In genomic region chr5:96999601-97000000, GRCm38 (mm10) we compare ENCODE assay signal across 11 mouse cellular contexts. TPM values are rescaled to one million over a fixed set of nuclear protein-coding genes. Genes with fewer than 3 reads are reported as not detected.
DNase-seq lines count a peak whose midpoint lies in the region; ATAC-seq and TF ChIP-seq lines count a peak whose summit lies in the region.
"Had no signal": no experiment of that assay in that cellular context is flagged by ENCODE, and none has a peak within 500 bp of the region (broad histone marks: within the 10 kb centered on the region; RNA-seq: fewer than 3 reads in every experiment).

No protein-coding gene starts in this region.

- H3K9me3 ChIP-seq in heart, embryonic 14.5 days (ENCODE audit: control insufficient read depth, low read length), result no peaks in the 10 kb centered on the region
- no peaks in the 10 kb centered on the region for H3K9me3 ChIP-seq in G1E (replicated peaks)
- no peaks in the 10 kb centered on the region for H3K9me3 ChIP-seq in forebrain, embryonic 14.5 days (replicated peaks; ENCODE audit: control insufficient read depth, low read length)
- H3K9me3 ChIP-seq in liver, embryonic 15.5 days (replicated peaks), result no peaks in the 10 kb centered on the region

- TF ChIP-seq CTCF in G1E (IDR thresholded peaks at IDR 0.05; ENCODE audit: low read depth, low read length), result no peak

- no peak overlapping the region for H3K9ac ChIP-seq in heart, embryonic 14.5 days (ENCODE audit: low read length)
- H3K9ac ChIP-seq in forebrain, embryonic 14.5 days (ENCODE audit: low read length), result no peak overlapping the region
- peak overlapping the region; percentile 98 for H3K9ac ChIP-seq in liver, embryonic 15.5 days

- peak overlapping the region; percentile 94 for H3K4me2 ChIP-seq in heart, embryonic 14.5 days (ENCODE audit: low read length)
- peak overlapping the region; percentile 89; the same call in 1 of the 2 replicates for H3K4me2 ChIP-seq in forebrain, embryonic 14.5 days (ENCODE audit: low read length)
- peak overlapping the region; percentile 66 for H3K4me2 ChIP-seq in liver, embryonic 15.5 days

- ATAC-seq in heart, embryonic 14.5 days (ENCODE audit: insufficient number of reproducible peaks, insufficient read depth, low FRiP score, low read depth), result no peak
- no peak for ATAC-seq in G1E (ENCODE audit: extremely low read depth, insufficient number of reproducible peaks, low FRiP score, poor library complexity, severe bottlenecking)
- ATAC-seq in forebrain, embryonic 14.5 days, result no peak
- no peak for ATAC-seq in liver, embryonic 15.5 days (ENCODE audit: insufficient read depth)

- intact Hi-C loops in heart, postnatal 14 days (cut with DNase I), result loop anchor here (5.0 kb wide), 5 partner anchors 53 to 207 kb away; partner anchors contain the start of gene Anxa3

- peaks cover 6 to 10% of the 10 kb centered on the region in 2 experiments for H3K4me1 ChIP-seq in heart, embryonic 14.5 days (ENCODE audit: control insufficient read depth in 2 of 2, insufficient read depth in 2 of 2, low read length in 2 of 2)
- peaks cover 47% of the 10 kb centered on the region for H3K4me1 ChIP-seq in G1E (ENCODE audit: insufficient read depth, low read depth, low read length)
- H3K4me1 ChIP-seq in forebrain, embryonic 14.5 days (ENCODE audit: control insufficient read depth, insufficient read depth, low read length), result peaks cover 10% of the 10 kb centered on the region; the same call in 1 of the 2 replicates
- H3K4me1 ChIP-seq in liver, embryonic 15.5 days (replicated peaks), result peaks cover 68% of the 10 kb centered on the region

- H3K4me3 ChIP-seq in heart, embryonic 14.5 days (ENCODE audit: control insufficient read depth in 1 of 2, insufficient read depth in 1 of 2, low read depth in 1 of 2, low read length in 2 of 2), result peak overlapping the region in 1 of 2 experiments; percentile 87; a peak in 1 of 4 replicates
- peak overlapping the region; percentile 90 for H3K4me3 ChIP-seq in G1E (ENCODE audit: low read depth, low read length)
- H3K4me3 ChIP-seq in forebrain, embryonic 14.5 days (ENCODE audit: low read depth, low read length), result no peak overlapping the region
- peak overlapping the region; percentile 90 for H3K4me3 ChIP-seq in liver, embryonic 15.5 days (replicated peaks)

- 77% methylated on average over 7 of the region's 7 CpGs for WGBS in heart, embryonic 14.5 days
- 86% methylated on average over 7 of the region's 7 CpGs for WGBS in forebrain, embryonic 14.5 days
- WGBS in liver, embryonic 15.5 days (ENCODE audit: insufficient replicate concordance), result 37% methylated on average over 7 of the region's 7 CpGs

- H3K27me3 ChIP-seq in heart, embryonic 14.5 days (ENCODE audit: control insufficient read depth, insufficient read depth, low read length), result no peaks in the 10 kb centered on the region; the same call in 1 of the 2 replicates
- no peaks in the 10 kb centered on the region for H3K27me3 ChIP-seq in G1E (ENCODE audit: insufficient read depth, low read length)
- no peaks in the 10 kb centered on the region for H3K27me3 ChIP-seq in forebrain, embryonic 14.5 days (replicated peaks; ENCODE audit: control insufficient read depth, insufficient read depth, low read length)
- H3K27me3 ChIP-seq in liver, embryonic 15.5 days, result no peaks in the 10 kb centered on the region

- H3K27ac ChIP-seq in heart, embryonic 14.5 days (replicated peaks in 1 of 2; ENCODE audit: control insufficient read depth in 1 of 2, insufficient read depth in 1 of 2, low read depth in 2 of 2, low read length in 2 of 2), result no peak overlapping the region
- H3K27ac ChIP-seq in forebrain, embryonic 14.5 days (ENCODE audit: low read depth, low read length), result no peak overlapping the region
- H3K27ac ChIP-seq in liver, embryonic 15.5 days (replicated peaks), result peak overlapping the region; percentile 98

- H3K36me3 ChIP-seq in heart, embryonic 14.5 days (ENCODE audit: control insufficient read depth, insufficient read depth, low read length), result no peaks in the 10 kb centered on the region
- peaks cover 40% of the 10 kb centered on the region for H3K36me3 ChIP-seq in G1E (replicated peaks)
- no peaks in the 10 kb centered on the region for H3K36me3 ChIP-seq in forebrain, embryonic 14.5 days (ENCODE audit: control insufficient read depth, insufficient read depth, low read length)
- H3K36me3 ChIP-seq in liver, embryonic 15.5 days (replicated peaks), result peaks cover 28% of the 10 kb centered on the region

- no peak for DNase-seq in heart, postnatal 14 days
- no peak for DNase-seq in G1E (ENCODE audit: low spot score)
- DNase-seq in forebrain, embryonic 14.5 days (ENCODE audit: low spot score), result no peak
- DNase-seq in c-Kit-positive CD71-positive TER-119-positive erythroid progenitor cells, embryonic 14.5 days (ENCODE audit: low spot score), result no peak
- no peak for DNase-seq in ovary, adult 18-20 months (ENCODE audit: low spot score)
- DNase-seq in frontal cortex, postnatal 14 days (ENCODE audit: low spot score in 2 of 2), result no peak
- DNase-seq: cerebellum, adult 11-12 months; gastrocnemius, postnatal 25 days; spleen, adult 18-20 months had no signal

RNA-seq across cellular contexts. Expression of gene Bmp2k, which starts 2.1 kb away (rescaled TPM):
- 8.1 and 8.3 TPM in 2 replicates for polyA plus RNA-seq in heart, embryonic 14.5 days (2014; fragmentation: Nextera tagmentation; extraction: Ambion mirVana)
- 10 to 100 TPM; 11.5 to 12.1 TPM for total RNA-seq in heart, postnatal 14 days (2021)
- 944 and 1,145 TPM in 2 replicates for total RNA-seq in G1E (2014; fragmentation: Nextera tagmentation)
- 341 and 380 TPM in 2 replicates for total RNA-seq in G1E (2017)
- polyA plus RNA-seq in G1E (2012), result 51.6 and 52.6 TPM in 2 replicates
- polyA plus RNA-seq in forebrain, embryonic 14.5 days (2014; fragmentation: Nextera tagmentation; extraction: Ambion mirVana), result 7.1 and 8.1 TPM in 2 replicates
- 31.1 and 31.3 TPM in 2 replicates for polyA plus RNA-seq in liver, embryonic 15.5 days (2015; fragmentation: Nextera tagmentation; extraction: Ambion mirVana)
